Mouse (Mus musculus) naive thymus-derived CD4-positive, alpha-beta T cell, adult 2 months (primary cell): Measurements from ENCODE around the gene Gemin7.

Experiments used
- DNase-seq: peaks from one replicate; pipeline ENCODE4 v3.0.0-alpha.2; 2011; ENCODE audit warnings: low read depth

The Gemin7 gene

GRCm38 (mm10) chr7:19577877-19578414, 551 bp upstream of the Gemin7 start:
- DNase-seq = peak; percentile 37

- no peak for DNase-seq
These were observed 1.8 kb downstream of the Gemin7 start for GRCm38 (mm10) chr7:19575559-19575958.

GRCm38 (mm10) chr7:19573776-19574140, 3.6 kb downstream of the Gemin7 start:
- no peak for DNase-seq

- peak; percentile 92 for DNase-seq
These were observed 4.2 kb downstream of the Gemin7 start for GRCm38 (mm10) chr7:19572926-19573775.

- no peak for DNase-seq
These were observed 7.7 kb downstream of the Gemin7 start for GRCm38 (mm10) chr7:19569647-19570046.

GRCm38 (mm10) chr7:19567426-19567825, 10.0 kb downstream of the Gemin7 start:
- no peak for DNase-seq

GRCm38 (mm10) chr7:19565803-19566202, 11.6 kb downstream of the Gemin7 start:
- no peak for DNase-seq

GRCm38 (mm10) chr7:19564455-19564854, 12.9 kb downstream of the Gemin7 start:
- no peak for DNase-seq

- no peak for DNase-seq
These were observed 13.5 kb downstream of the Gemin7 start for GRCm38 (mm10) chr7:19563884-19564283.

- no peak for DNase-seq
These were observed 14.6 kb downstream of the Gemin7 start, which contains the start of gene Ppp1r37 for GRCm38 (mm10) chr7:19562643-19563410. Gene Ppp1r37, minus strand, starts transcription at chr7:19563076.

GRCm38 (mm10) chr7:19561765-19562642, 15.4 kb downstream of the Gemin7 start:
- peak; percentile 96 for DNase-seq

- no peak for DNase-seq
These were observed 16.0 kb downstream of the Gemin7 start for GRCm38 (mm10) chr7:19561431-19561764.

- no peak for DNase-seq
These were observed 16.7 kb downstream of the Gemin7 start for GRCm38 (mm10) chr7:19560491-19561260.

GRCm38 (mm10) chr7:19558965-19559364, 18.4 kb downstream of the Gemin7 start:
- peak; percentile 62 for DNase-seq

GRCm38 (mm10) chr7:19557982-19558900, 19.2 kb downstream of the Gemin7 start:
- DNase-seq = no peak

- no peak for DNase-seq
These were observed 20.3 kb downstream of the Gemin7 start for GRCm38 (mm10) chr7:19557086-19557485.

- no peak for DNase-seq
These were observed 23.2 kb downstream of the Gemin7 start for GRCm38 (mm10) chr7:19554168-19554567.

- DNase-seq = no peak
These were observed 25.0 kb downstream of the Gemin7 start for GRCm38 (mm10) chr7:19552443-19552842.

GRCm38 (mm10) chr7:19551634-19552033, 25.8 kb downstream of the Gemin7 start:
- DNase-seq = no peak

- DNase-seq = no peak
These were observed 28.0 kb downstream of the Gemin7 start for GRCm38 (mm10) chr7:19549394-19549793.
